Mouse (Mus musculus) right cerebral cortex, adult 18-20 months (tissue): ENCODE measurements at regions not wholly inside any gene's neighbourhood (a gene's known extent, or its start where the extent isn't known, plus 50 kb on each side); places are given as distances from the start of the nearest gene placed in this dataset.
A peak's percentile ranks its signal among the peaks of the same experiment; 100 is the strongest.
"Not testable (repeated sequence)": the region's sequence is repeated elsewhere in the genome, so short reads cannot be mapped to it uniquely, and the experiment has no call there.

Experiments used
- DNase-seq: peaks from one replicate; pipeline ENCODE4 v3.0.0; 2022; ENCODE audit warnings: mixed read lengths

GRCm38 (mm10) chr2:117451818-117452217 is 109.0 kb upstream of the Rasgrp1 start:
- DNase-seq, result no peak

GRCm38 (mm10) chr2:117455021-117455739 is 112.4 kb upstream of the Rasgrp1 start:
- no peak for DNase-seq

- no peak for DNase-seq
Observed at GRCm38 (mm10) chr2:117455740-117456455, 113.1 kb upstream of the Rasgrp1 start.

GRCm38 (mm10) chr2:117456456-117457020 is 113.7 kb upstream of the Rasgrp1 start:
- DNase-seq, result no peak

GRCm38 (mm10) chr2:117461541-117462290 is 118.9 kb upstream of the Rasgrp1 start:
- no peak for DNase-seq

- no peak for DNase-seq
Observed at GRCm38 (mm10) chr2:117474885-117475542, 132.2 kb upstream of the Rasgrp1 start.

- DNase-seq, result no peak
Observed at GRCm38 (mm10) chr2:117475561-117475960, 132.8 kb upstream of the Rasgrp1 start.

GRCm38 (mm10) chr2:117477503-117477902 is 134.7 kb upstream of the Rasgrp1 start:
- not testable (repeated sequence) for DNase-seq

- not testable (repeated sequence) for DNase-seq
Observed at GRCm38 (mm10) chr2:117479244-117480009, 136.6 kb upstream of the Rasgrp1 start.

- peak; percentile 4 for DNase-seq
Observed at GRCm38 (mm10) chr2:117486447-117486846, 143.6 kb upstream of the Rasgrp1 start.

GRCm38 (mm10) chr2:117498565-117498964 is 155.8 kb upstream of the Rasgrp1 start:
- no peak for DNase-seq

GRCm38 (mm10) chr2:117502611-117503010 is 159.8 kb upstream of the Rasgrp1 start:
- no peak for DNase-seq

GRCm38 (mm10) chr2:117511737-117512136 is 168.9 kb upstream of the Rasgrp1 start:
- no peak for DNase-seq

GRCm38 (mm10) chr2:117512551-117512950 is 169.8 kb upstream of the Rasgrp1 start:
- DNase-seq, result no peak

GRCm38 (mm10) chr2:117524437-117524836 is 181.6 kb upstream of the Rasgrp1 start:
- no peak for DNase-seq

GRCm38 (mm10) chr2:117538865-117539264 is 196.1 kb upstream of the Rasgrp1 start:
- DNase-seq, result no peak

- no peak for DNase-seq
Observed at GRCm38 (mm10) chr2:117539285-117539684, 196.5 kb upstream of the Rasgrp1 start.

GRCm38 (mm10) chr2:117541471-117541870 is 198.7 kb upstream of the Rasgrp1 start:
- peak; percentile 67 for DNase-seq

- DNase-seq, result no peak
Observed at GRCm38 (mm10) chr2:117542298-117542697, 199.5 kb upstream of the Rasgrp1 start.

GRCm38 (mm10) chr2:117543301-117543782 is 200.5 kb upstream of the Rasgrp1 start:
- no peak for DNase-seq

GRCm38 (mm10) chr2:117548273-117548672 is 205.5 kb upstream of the Rasgrp1 start:
- DNase-seq, result no peak

- DNase-seq, result no peak
Observed at GRCm38 (mm10) chr2:117556301-117556700, 213.5 kb upstream of the Rasgrp1 start.
